Mouse (Mus musculus): ENCODE results near the gene Pspc1. TPM values are rescaled to one million over a fixed set of nuclear protein-coding genes. Genes with fewer than 3 reads are reported as not detected.
A peak's percentile ranks its signal among the peaks of the same experiment; 100 is the strongest.
"Not testable (repeated sequence)": the region's sequence is repeated elsewhere in the genome, so short reads cannot be mapped to it uniquely, and the experiment has no call there.

The Pspc1 gene
- 1 to 10 TPM; 8.2 to 9.7 TPM for total RNA-seq (2021)
- long read RNA-seq, experiment 1, full-length matches to known transcripts: 3 of 3 reads
- long read RNA-seq, experiment 1, partial matches to known transcripts: 0 of 3 reads
- long read RNA-seq, experiment 1, other reads (novel, unspliced or antisense): 0 of 3 reads
- long read RNA-seq, experiment 2, full-length matches to known transcripts: 4 of 5 reads
- long read RNA-seq, experiment 2, partial matches to known transcripts: 0 of 5 reads
- long read RNA-seq, experiment 2, other reads (novel, unspliced or antisense): 1 of 5 reads

- DNase-seq: peak; percentile 96
- intact Hi-C loops (cut with DNase I; ENCODE audit: low total_unique reads): no loop called here
Measured at GRCm38 (mm10) chr14:56778200-56778932, at the start of gene Pspc1. Pspc1 (minus strand) TSS chr14:56778316.

- intact Hi-C loops (cut with DNase I; ENCODE audit: low total_unique reads): no loop called here
- DNase-seq: no peak
Measured at GRCm38 (mm10) chr14:56824562-56824961, 46.4 kb upstream of the Pspc1 start.

GRCm38 (mm10) chr14:56817616-56818015 lies 39.5 kb upstream of the Pspc1 start:
- no peak for DNase-seq
- intact Hi-C loops (cut with DNase I; ENCODE audit: low total_unique reads): loop anchor here (5.0 kb wide), 1 partner anchor 65 kb away; no protein-coding TSS in a partner anchor

GRCm38 (mm10) chr14:56817131-56817530 lies 39.0 kb upstream of the Pspc1 start:
- intact Hi-C loops (cut with DNase I; ENCODE audit: low total_unique reads): loop anchor here (5.0 kb wide), 1 partner anchor 65 kb away; no protein-coding TSS in a partner anchor
- no peak for DNase-seq

- intact Hi-C loops (cut with DNase I; ENCODE audit: low total_unique reads): loop anchor here (5.0 kb wide), 1 partner anchor 66 kb away; no protein-coding TSS in a partner anchor
- DNase-seq: no peak
Measured at GRCm38 (mm10) chr14:56816541-56816940, 38.4 kb upstream of the Pspc1 start.

- DNase-seq: peak; percentile 61
- intact Hi-C loops (cut with DNase I; ENCODE audit: low total_unique reads): no loop called here
Measured at GRCm38 (mm10) chr14:56812520-56813036, 34.5 kb upstream of the Pspc1 start.

- intact Hi-C loops (cut with DNase I; ENCODE audit: low total_unique reads): not testable (repeated sequence)
Measured at GRCm38 (mm10) chr14:56811701-56812339, 33.7 kb upstream of the Pspc1 start, which contains the start of gene Zmym5. Zmym5 (minus strand) TSS chr14:56811716.

GRCm38 (mm10) chr14:56810781-56811690 lies 32.9 kb upstream of the Pspc1 start:
- DNase-seq: peak; percentile 37
- intact Hi-C loops (cut with DNase I; ENCODE audit: low total_unique reads): not testable (repeated sequence)

More at GRCm38 (mm10) chr14:56811701-56812339, 33.7 kb upstream of the Pspc1 start, which contains the start of gene Zmym5:
- peak; percentile 92 for DNase-seq

GRCm38 (mm10) chr14:56793243-56793642 lies 15.1 kb upstream of the Pspc1 start:
- DNase-seq: peak; percentile 16
- intact Hi-C loops (cut with DNase I; ENCODE audit: low total_unique reads): loop anchor here (10.0 kb wide), 2 partner anchors 98 to 418 kb away; no protein-coding TSS in a partner anchor

- DNase-seq: no peak
Measured at GRCm38 (mm10) chr14:56784575-56784974, 6.5 kb upstream of the Pspc1 start.

GRCm38 (mm10) chr14:56778933-56779300 lies 801 bp upstream of the Pspc1 start:
- DNase-seq: no peak
- intact Hi-C loops (cut with DNase I; ENCODE audit: low total_unique reads): no loop called here

More at GRCm38 (mm10) chr14:56784575-56784974, 6.5 kb upstream of the Pspc1 start:
- intact Hi-C loops (cut with DNase I; ENCODE audit: low total_unique reads): loop anchor here (10.0 kb wide), 1 partner anchor 190 kb away; no protein-coding TSS in a partner anchor

GRCm38 (mm10) chr14:56777360-56778136 lies 568 bp downstream of the Pspc1 start:
- intact Hi-C loops (cut with DNase I; ENCODE audit: low total_unique reads): no loop called here

GRCm38 (mm10) chr14:56776571-56777238 lies 1.4 kb downstream of the Pspc1 start:
- no peak for DNase-seq
- intact Hi-C loops (cut with DNase I; ENCODE audit: low total_unique reads): no loop called here

More at GRCm38 (mm10) chr14:56777360-56778136, 568 bp downstream of the Pspc1 start:
- peak; percentile 74 for DNase-seq

GRCm38 (mm10) chr14:56775416-56775815 lies 2.7 kb downstream of the Pspc1 start:
- intact Hi-C loops (cut with DNase I; ENCODE audit: low total_unique reads): no loop called here
- DNase-seq: no peak

GRCm38 (mm10) chr14:56766438-56766837 lies 11.7 kb downstream of the Pspc1 start:
- intact Hi-C loops (cut with DNase I; ENCODE audit: low total_unique reads); DNase-seq: not testable (repeated sequence)

GRCm38 (mm10) chr14:56765117-56765516 lies 13.0 kb downstream of the Pspc1 start:
- intact Hi-C loops (cut with DNase I; ENCODE audit: low total_unique reads); DNase-seq: not testable (repeated sequence)

- DNase-seq: no peak
- intact Hi-C loops (cut with DNase I; ENCODE audit: low total_unique reads): no loop called here
Measured at GRCm38 (mm10) chr14:56751282-56751681, 26.8 kb downstream of the Pspc1 start.
